In the genomic region with DNA sequence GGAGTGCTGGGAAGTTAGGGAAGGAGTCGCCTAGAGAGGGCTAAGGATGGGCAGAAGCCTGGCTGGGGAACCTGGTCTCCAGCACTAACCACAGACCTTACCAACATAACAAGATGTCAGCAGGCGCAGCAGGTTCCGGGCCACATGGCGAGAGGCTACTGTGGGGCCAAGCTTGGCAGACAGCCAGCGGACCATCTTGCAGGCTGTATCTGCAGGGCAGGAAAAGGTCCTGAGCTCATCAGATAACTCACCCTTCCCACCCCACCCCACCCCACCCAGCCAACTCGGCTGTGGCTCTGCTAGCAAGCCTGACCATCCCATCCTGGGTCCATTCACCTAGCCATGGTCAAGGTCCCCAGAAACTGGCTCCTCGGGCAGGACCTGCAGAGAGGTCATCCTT, we compare ENCODE assay signal across 12 mouse cellular contexts. TPM values are rescaled to one million over a fixed set of nuclear protein-coding genes. Genes with fewer than 3 reads are reported as not detected.
A peak's percentile ranks its signal among the peaks of the same experiment; 100 is the strongest.
DNase-seq lines count a peak whose midpoint lies in the region; ATAC-seq and TF ChIP-seq lines count a peak whose summit lies in the region.
"Had no signal": no experiment of that assay in that cellular context is flagged by ENCODE, and none has a peak within 500 bp of the region (broad histone marks: within the 10 kb centered on the region; RNA-seq: fewer than 3 reads in every experiment).

No protein-coding gene starts in this region.

- peak; percentile 19 for DNase-seq in lung, embryonic 14.5 days
- DNase-seq in lung, adult 18-20 months: no peak
- DNase-seq in cerebellum, adult 2 months: peak; percentile 63 to 66
- peak; percentile 57 to 70 for DNase-seq in spleen, postnatal 36 days (ENCODE audit: low spot score in 2 of 2)
- no peak for DNase-seq in lung, postnatal 0 days (ENCODE audit: low spot score)
- no peak for DNase-seq in layer of hippocampus, postnatal 25 days (ENCODE audit: extremely low spot score in 1 of 2, low spot score in 1 of 2)
- DNase-seq: thymus, postnatal 14 days had no signal

- TF ChIP-seq POLR2A in cerebellum, adult 2 months (IDR thresholded peaks at IDR 0.05; ENCODE audit: borderline replicate concordance, insufficient read depth, low read length): no peak

- H3K4me1 ChIP-seq in lung, embryonic 14.5 days (ENCODE audit: insufficient read depth): no peaks in the 10 kb centered on the region
- peaks cover 32% of the 10 kb centered on the region for H3K4me1 ChIP-seq in cerebellum, adult 2 months (ENCODE audit: control insufficient read depth, insufficient read depth, low read length)
- peaks cover 8% of the 10 kb centered on the region; the same call in 1 of the 2 replicates for H3K4me1 ChIP-seq in lung, postnatal 0 days (ENCODE audit: insufficient read depth, low read depth, low read length)

- no peak overlapping the region for H3K27ac ChIP-seq in lung, embryonic 14.5 days (ENCODE audit: low read depth)
- no peak overlapping the region for H3K27ac ChIP-seq in cerebellum, adult 2 months (ENCODE audit: insufficient read depth, low read length)
- no peak overlapping the region for H3K27ac ChIP-seq in lung, postnatal 0 days (ENCODE audit: low read length)
- H3K27ac ChIP-seq: heart, embryonic 15.5 days had no signal

- no peak for ATAC-seq in lung, embryonic 14.5 days (ENCODE audit: insufficient read depth)
- ATAC-seq in erythroblast, adult 5-6 weeks (replicated peaks; ENCODE audit: low FRiP score, poor library complexity, severe bottlenecking): peak; percentile 33
- no peak for ATAC-seq in lung, postnatal 0 days
- ATAC-seq: forebrain, embryonic 14.5 days had no signal

- no peak overlapping the region for H3K9ac ChIP-seq in lung, embryonic 14.5 days
- no peak overlapping the region for H3K9ac ChIP-seq in lung, postnatal 0 days (replicated peaks; ENCODE audit: low read depth)
- H3K9ac ChIP-seq: heart, embryonic 15.5 days had no signal

- TF ChIP-seq EP300 in lung, postnatal 0 days (IDR thresholded peaks at IDR 0.05): no peak

- TF ChIP-seq CTCF in lung, embryonic 14.5 days (IDR thresholded peaks at IDR 0.05; ENCODE audit: low read depth): no peak
- no peak for TF ChIP-seq CTCF in cerebellum, adult 2 months (IDR thresholded peaks at IDR 0.05; ENCODE audit: borderline replicate concordance, insufficient read depth, low read depth, low read length)
- TF ChIP-seq CTCF in lung, postnatal 0 days (IDR thresholded peaks at IDR 0.05): no peak

- H3K27me3 ChIP-seq in lung, embryonic 14.5 days (ENCODE audit: insufficient read depth, low read length): no peaks in the 10 kb centered on the region
- no peaks in the 10 kb centered on the region for H3K27me3 ChIP-seq in cerebellum, adult 2 months (ENCODE audit: control insufficient read depth, insufficient read depth, low read length)
- H3K27me3 ChIP-seq in lung, postnatal 0 days (replicated peaks; ENCODE audit: insufficient read depth, low read length): no peaks in the 10 kb centered on the region
- H3K27me3 ChIP-seq: heart, embryonic 15.5 days had no signal

- H3K4me3 ChIP-seq in lung, embryonic 14.5 days (ENCODE audit: low read depth, low read length): 0 out of 2 replicates have a peak overlapping the region, but pooled peaks have one; percentile 3
- H3K4me3 ChIP-seq in cerebellum, adult 2 months (replicated peaks; ENCODE audit: insufficient read depth, low read depth, low read length): no peak overlapping the region
- no peak overlapping the region for H3K4me3 ChIP-seq in lung, postnatal 0 days (ENCODE audit: low read depth, low read length)
- H3K4me3 ChIP-seq: heart, embryonic 15.5 days; myocyte had no signal

- no peaks in the 10 kb centered on the region for H3K9me3 ChIP-seq in lung, embryonic 14.5 days (ENCODE audit: low read depth, low read length)
- no peaks in the 10 kb centered on the region for H3K9me3 ChIP-seq in lung, postnatal 0 days (ENCODE audit: low read length)
- H3K9me3 ChIP-seq: heart, embryonic 15.5 days had no signal

- peak overlapping the region; percentile 31; the same call in 1 of the 2 replicates for H3K4me2 ChIP-seq in lung, embryonic 14.5 days
- no peak overlapping the region for H3K4me2 ChIP-seq in lung, postnatal 0 days (replicated peaks; ENCODE audit: low read depth, low read length)
- H3K4me2 ChIP-seq: heart, embryonic 15.5 days had no signal

- peaks cover 21% of the 10 kb centered on the region; the same call in 1 of the 2 replicates for H3K36me3 ChIP-seq in lung, embryonic 14.5 days (ENCODE audit: insufficient read depth)
- H3K36me3 ChIP-seq in lung, postnatal 0 days (ENCODE audit: insufficient read depth, low read length): peaks cover 17% of the 10 kb centered on the region

- WGBS in lung, embryonic 14.5 days: 71% methylated on average over 7 of the region's 7 CpGs
- WGBS in cerebellum, adult 2 months: 24% methylated on average over 7 of the region's 7 CpGs
- WGBS in lung, postnatal 0 days: 67% methylated on average over 7 of the region's 7 CpGs

RNA-seq across cellular contexts. Expression of gene Wdr81, which starts 4.8 kb away (rescaled TPM):
- 4.1 and 4.6 TPM in 2 replicates for polyA plus RNA-seq in lung, embryonic 14.5 days (2014; fragmentation: Nextera tagmentation; extraction: Ambion mirVana)
- 15.1 and 15.3 TPM in 2 replicates for polyA plus RNA-seq in cerebellum, adult 2 months (2012; rRNA removed)
- 22.6 and 24.8 TPM in 2 replicates for total RNA-seq in erythroblast, adult 5-6 weeks (2015; ENCODE audit: low replicate concordance)
- total RNA-seq in erythroblast, adult 5-6 weeks (2017; ENCODE audit: low replicate concordance): 27.3 and 28.2 TPM in 2 replicates
- 5.9 and 7.2 TPM in 2 replicates for polyA plus RNA-seq in lung, postnatal 0 days (2015; fragmentation: Nextera tagmentation; extraction: Ambion mirVana)
- total RNA-seq in layer of hippocampus, postnatal 25 days (2021): 10 to 100 TPM; 21.9 to 22.7 TPM

RNA-seq across cellular contexts. Expression of gene Serpinf2, which starts 10.3 kb away (rescaled TPM):
- 0.24 TPM in 1 of 2 replicates, not detected in the other for polyA plus RNA-seq in lung, embryonic 14.5 days (2014; fragmentation: Nextera tagmentation; extraction: Ambion mirVana)
- polyA plus RNA-seq in cerebellum, adult 2 months (2012; rRNA removed): 0.13 and 0.15 TPM in 2 replicates
- total RNA-seq in erythroblast, adult 5-6 weeks (2015; ENCODE audit: low replicate concordance): 4.6 TPM in 1 of 2 replicates, not detected in the other
- total RNA-seq in erythroblast, adult 5-6 weeks (2017; ENCODE audit: low replicate concordance): 0.70 and 0.94 TPM in 2 replicates
- 0.14 and 0.19 TPM in 2 replicates for polyA plus RNA-seq in lung, postnatal 0 days (2015; fragmentation: Nextera tagmentation; extraction: Ambion mirVana)
- under 1 TPM; 0.39 to 0.59 TPM for total RNA-seq in layer of hippocampus, postnatal 25 days (2021)
- total RNA-seq: left cerebral cortex, postnatal 10 days had no signal
- polyA plus RNA-seq: forebrain, embryonic 14.5 days had no signal

RNA-seq across cellular contexts. Expression of gene Tlcd2, which starts 11.8 kb away (rescaled TPM):
- 18.0 and 24.2 TPM in 2 replicates for polyA plus RNA-seq in lung, embryonic 14.5 days (2014; fragmentation: Nextera tagmentation; extraction: Ambion mirVana)
- 0.56 and 0.70 TPM in 2 replicates for polyA plus RNA-seq in cerebellum, adult 2 months (2012; rRNA removed)
- 1.5 and 3.7 TPM in 2 replicates for total RNA-seq in erythroblast, adult 5-6 weeks (2015; ENCODE audit: low replicate concordance)
- 1.3 and 5.5 TPM in 2 replicates for total RNA-seq in erythroblast, adult 5-6 weeks (2017; ENCODE audit: low replicate concordance)
- 6.1 and 8.7 TPM in 2 replicates for polyA plus RNA-seq in lung, postnatal 0 days (2015; fragmentation: Nextera tagmentation; extraction: Ambion mirVana)
- total RNA-seq in layer of hippocampus, postnatal 25 days (2021): under 1 TPM; 0.59 to 0.87 TPM

RNA-seq across cellular contexts. Expression of gene Serpinf1, which starts 27.2 kb away (rescaled TPM):
- 41.7 and 44.6 TPM in 2 replicates for polyA plus RNA-seq in lung, embryonic 14.5 days (2014; fragmentation: Nextera tagmentation; extraction: Ambion mirVana)
- polyA plus RNA-seq in cerebellum, adult 2 months (2012; rRNA removed): 27.5 and 32.9 TPM in 2 replicates
- total RNA-seq in erythroblast, adult 5-6 weeks (2015; ENCODE audit: low replicate concordance): 3.8 and 10.4 TPM in 2 replicates
- 3.7 and 4.9 TPM in 2 replicates for total RNA-seq in erythroblast, adult 5-6 weeks (2017; ENCODE audit: low replicate concordance)
- polyA plus RNA-seq in lung, postnatal 0 days (2015; fragmentation: Nextera tagmentation; extraction: Ambion mirVana): 58.0 and 64.2 TPM in 2 replicates
- total RNA-seq in layer of hippocampus, postnatal 25 days (2021): 10 to 100 TPM; 16.0 to 16.8 TPM

RNA-seq across cellular contexts. Expression of gene Prpf8, which starts 36.9 kb away (rescaled TPM):
- 96.9 and 104 TPM in 2 replicates for polyA plus RNA-seq in lung, embryonic 14.5 days (2014; fragmentation: Nextera tagmentation; extraction: Ambion mirVana)
- polyA plus RNA-seq in cerebellum, adult 2 months (2012; rRNA removed): 110 and 123 TPM in 2 replicates
- 42.3 and 43.5 TPM in 2 replicates for total RNA-seq in erythroblast, adult 5-6 weeks (2015; ENCODE audit: low replicate concordance)
- total RNA-seq in erythroblast, adult 5-6 weeks (2017; ENCODE audit: low replicate concordance): 26.5 and 27.0 TPM in 2 replicates
- 19.7 and 22.5 TPM in 2 replicates for polyA plus RNA-seq in lung, postnatal 0 days (2015; fragmentation: Nextera tagmentation; extraction: Ambion mirVana)
- 100 to 1,000 TPM; 125 to 129 TPM for total RNA-seq in layer of hippocampus, postnatal 25 days (2021)

Comparison
In these comparisons a context has a peak if more than half of its experiments do, and no peak if none do; other contexts are left out.
1. DNase-seq: peak in lung, embryonic 14.5 days (single experiment), cerebellum, adult 2 months (2 of 2) and spleen, postnatal 36 days (2 of 2); none in lung, adult 18-20 months (0 of 2), lung, postnatal 0 days (single experiment) and layer of hippocampus, postnatal 25 days (0 of 2).